Mouse (Mus musculus) CD4-positive helper T cell, adult 2 months (primary cell): ENCODE measurements around the gene Lgmn.

Experiments
- DNase-seq: peaks from one replicate; pipeline ENCODE4 v3.0.0-alpha.2; 2012; ENCODE audit warnings: low read depth, missing footprints, low spot score

Lgmn gene

GRCm38 (mm10) chr12:102432238-102432637, 7.4 kb downstream of the Lgmn start:
- DNase-seq: no peak

GRCm38 (mm10) chr12:102430228-102430627, 9.4 kb downstream of the Lgmn start:
- DNase-seq: no peak

- DNase-seq: no peak
Measured at GRCm38 (mm10) chr12:102429656-102430055, 10.0 kb downstream of the Lgmn start.

- peak; percentile 15 for DNase-seq
Measured at GRCm38 (mm10) chr12:102426285-102426684, 13.3 kb downstream of the Lgmn start.

- no peak for DNase-seq
Measured at GRCm38 (mm10) chr12:102425048-102425578, 14.5 kb downstream of the Lgmn start.

- no peak for DNase-seq
Measured at GRCm38 (mm10) chr12:102424456-102424855, 15.2 kb downstream of the Lgmn start.

- no peak for DNase-seq
Measured at GRCm38 (mm10) chr12:102423625-102424024, 16.0 kb downstream of the Lgmn start.

- DNase-seq: no peak
Measured at GRCm38 (mm10) chr12:102422623-102423320, 16.8 kb downstream of the Lgmn start.

GRCm38 (mm10) chr12:102422065-102422464, 17.5 kb downstream of the Lgmn start:
- DNase-seq: no peak

- DNase-seq: no peak
Measured at GRCm38 (mm10) chr12:102420168-102420890, 19.3 kb downstream of the Lgmn start.

GRCm38 (mm10) chr12:102419544-102419943, 20.1 kb downstream of the Lgmn start:
- no peak for DNase-seq

GRCm38 (mm10) chr12:102417701-102418100, 21.9 kb downstream of the Lgmn start:
- DNase-seq: no peak

GRCm38 (mm10) chr12:102416955-102417510, 22.6 kb downstream of the Lgmn start:
- no peak for DNase-seq

GRCm38 (mm10) chr12:102416391-102416837, 23.2 kb downstream of the Lgmn start:
- no peak for DNase-seq

GRCm38 (mm10) chr12:102414686-102415085, 24.9 kb downstream of the Lgmn start:
- no peak for DNase-seq

- no peak for DNase-seq
Measured at GRCm38 (mm10) chr12:102413171-102413570, 26.4 kb downstream of the Lgmn start.

- DNase-seq: no peak
Measured at GRCm38 (mm10) chr12:102398588-102398987, 41.0 kb downstream of the Lgmn start.

- no peak for DNase-seq
Measured at GRCm38 (mm10) chr12:102395998-102396991, 43.3 kb downstream of the Lgmn start.

- DNase-seq: no peak
Measured at GRCm38 (mm10) chr12:102395537-102395936, 44.1 kb downstream of the Lgmn start.

GRCm38 (mm10) chr12:102394496-102394895, 45.1 kb downstream of the Lgmn start:
- DNase-seq: no peak

GRCm38 (mm10) chr12:102391982-102392381, 47.6 kb downstream of the Lgmn start:
- peak; percentile 60 for DNase-seq
